Mouse (Mus musculus) frontal cortex, postnatal 36 days (tissue): ENCODE results near the gene A530032D15Rik.
"Not testable (repeated sequence)": the region's sequence is repeated elsewhere in the genome, so short reads cannot be mapped to it uniquely, and the experiment has no call there.

ENCODE experiments used
- DNase-seq, 2 experiments: peaks; one replicate each; pipeline ENCODE4 v3.0.0; 2022; ENCODE audit warnings: low spot score in 2 of 2

The A530032D15Rik gene

DNA sequence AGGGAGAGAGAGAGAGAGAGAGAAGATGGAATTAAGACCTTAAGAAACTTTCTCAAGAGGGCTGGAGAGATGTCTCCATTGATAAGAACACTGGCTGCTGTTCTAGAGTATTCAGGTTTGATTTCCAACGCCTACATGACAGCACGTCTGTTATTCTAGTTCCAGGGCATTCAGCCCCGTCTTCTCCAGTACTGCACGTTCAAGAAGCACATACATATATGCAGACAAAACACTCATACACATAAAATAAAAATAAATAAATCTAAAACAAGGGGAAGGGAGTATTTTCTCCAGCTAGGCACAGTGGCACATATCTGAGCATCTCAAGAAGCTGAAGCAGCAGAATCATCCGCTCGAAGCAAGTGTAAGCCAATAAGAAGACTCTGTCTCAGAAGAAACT lies 73.9 kb downstream of the A530032D15Rik start:
- DNase-seq, result not testable (repeated sequence)

DNA sequence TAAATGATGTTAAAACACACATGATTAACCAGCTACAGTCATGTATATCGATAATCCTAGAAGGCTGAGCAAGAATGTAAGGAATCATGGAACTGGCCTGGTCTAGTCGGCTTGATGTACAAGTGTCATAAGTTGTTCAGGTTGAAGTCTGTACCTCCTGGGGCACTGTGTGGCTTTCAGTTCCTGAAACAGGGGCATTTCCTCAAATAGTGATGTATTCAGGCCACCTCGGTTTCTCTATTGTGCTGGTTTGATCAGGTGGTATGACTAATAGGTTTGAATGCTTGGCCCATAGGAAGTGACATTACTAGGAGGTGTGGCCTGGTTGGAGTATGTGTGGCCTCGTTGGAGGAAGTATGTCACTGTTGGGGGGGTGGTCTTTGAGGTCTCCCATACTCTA lies 75.3 kb downstream of the A530032D15Rik start:
- DNase-seq, result not testable (repeated sequence)

DNA sequence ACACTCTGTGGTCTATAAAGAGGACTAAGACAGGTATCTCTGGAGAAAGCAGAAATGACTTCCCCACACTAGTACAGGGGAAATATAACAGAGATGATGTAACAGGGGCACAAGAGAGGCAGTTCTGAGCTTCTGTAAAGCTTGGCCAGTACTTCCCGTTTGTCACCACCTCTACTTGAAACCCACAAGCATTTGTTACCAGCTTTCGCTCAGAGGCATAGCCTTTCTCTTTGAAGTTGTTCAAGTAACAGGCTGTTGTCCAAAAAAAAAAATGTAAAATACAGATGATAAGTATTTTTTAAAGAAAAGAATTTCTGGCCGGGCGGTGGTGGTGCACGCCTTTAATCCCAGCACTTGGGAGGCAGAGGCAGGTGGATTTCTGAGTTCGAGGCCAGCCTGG lies 76.0 kb downstream of the A530032D15Rik start:
- DNase-seq, result not testable (repeated sequence)
